Mouse (Mus musculus): Measurements from ENCODE around the gene Patj.
"Not testable (repeated sequence)": the region's sequence is repeated elsewhere in the genome, so short reads cannot be mapped to it uniquely, and the experiment has no call there.

Gene Patj

DNA sequence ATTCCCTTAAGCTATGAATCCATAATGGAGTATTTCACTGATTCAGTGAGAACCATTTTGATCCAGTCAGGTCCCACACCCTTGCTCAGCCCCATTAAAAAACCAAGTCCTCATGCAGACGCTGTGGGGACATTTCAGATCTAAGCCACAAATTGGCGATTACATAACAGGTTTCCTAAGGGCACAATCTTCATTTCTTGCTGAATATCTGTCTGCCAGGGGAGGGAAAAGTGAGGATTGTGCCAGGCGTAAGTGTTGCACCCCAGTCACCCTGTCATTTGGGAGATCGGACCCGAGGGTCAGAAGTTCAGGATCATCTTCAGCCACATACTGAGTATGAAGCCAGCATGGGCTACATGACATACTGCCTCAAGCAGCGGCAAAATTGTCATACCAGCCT, 171.2 kb downstream of the Patj start:
- in situ Hi-C loops (cut with MboI, MseI) = loop anchor here (5.0 kb wide), 1 partner anchor 116 kb away; no protein-coding TSS in a partner anchor

DNA sequence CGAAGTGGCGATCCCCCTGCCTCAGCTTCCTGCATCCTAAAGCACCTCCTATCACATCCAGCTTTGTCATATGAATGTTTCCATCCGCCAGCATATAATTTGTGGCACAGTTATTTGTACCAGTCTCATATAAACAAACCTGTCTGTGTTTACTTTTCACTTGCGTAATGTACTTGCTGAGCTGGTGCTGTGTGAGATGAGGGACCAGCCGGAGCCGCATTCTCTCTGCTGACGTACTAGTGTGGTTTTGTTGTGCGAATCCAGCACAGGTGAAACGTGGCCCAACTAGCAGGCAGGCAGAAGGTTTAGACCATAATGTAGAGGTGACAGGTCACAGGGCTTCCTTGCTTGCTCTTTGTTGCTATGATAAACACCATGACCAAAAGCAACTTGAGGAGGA, 171.9 kb downstream of the Patj start:
- in situ Hi-C loops (cut with MboI, MseI) = loop anchor here (5.0 kb wide), 1 partner anchor 115 kb away; no protein-coding TSS in a partner anchor

DNA sequence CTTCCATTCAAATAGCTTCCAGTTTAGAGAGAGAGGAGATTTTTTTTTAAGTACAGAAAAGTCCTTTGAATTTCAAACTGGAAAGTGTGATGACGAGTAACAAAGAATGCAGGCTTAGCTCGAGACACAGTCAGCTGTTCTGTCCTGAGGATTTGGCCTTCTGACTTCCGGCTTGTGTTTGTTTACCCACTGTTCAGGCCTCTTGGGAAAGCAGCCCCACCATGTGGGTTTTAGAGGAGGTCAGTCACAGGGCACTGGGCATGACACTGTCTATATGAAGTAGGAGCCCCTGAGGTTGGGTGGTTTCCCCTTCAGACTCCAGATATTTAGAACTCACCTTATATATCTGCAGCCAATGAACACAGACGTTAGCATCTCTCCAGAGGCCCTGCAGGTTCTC, 174.3 kb downstream of the Patj start:
- in situ Hi-C loops (cut with MboI, MseI) = loop anchor here (5.0 kb wide), 1 partner anchor 112 kb away; no protein-coding TSS in a partner anchor

DNA sequence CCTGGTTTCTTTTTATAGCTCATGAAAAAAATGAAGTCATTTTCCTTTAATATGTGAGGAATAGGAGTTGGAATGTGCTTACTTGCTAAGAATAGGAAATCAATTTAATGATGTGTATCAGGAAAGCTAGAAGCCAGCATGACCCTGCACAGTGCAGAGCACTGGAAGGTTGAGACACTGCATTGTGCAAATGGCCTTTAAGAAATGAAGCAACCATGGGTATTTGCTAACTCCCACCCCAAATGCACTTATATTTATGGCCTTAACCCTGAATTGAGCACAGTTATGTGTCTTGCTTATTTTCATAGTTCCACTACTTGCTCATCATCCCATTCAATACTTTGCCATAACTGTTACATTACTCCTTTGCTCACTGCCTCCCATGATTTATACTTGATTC, 181.7 kb downstream of the Patj start:
- in situ Hi-C loops (cut with MboI, MseI) = loop anchor here (25.0 kb wide), 1 partner anchor 610 kb away; the partner anchor contains the start of gene Atg4c

DNA sequence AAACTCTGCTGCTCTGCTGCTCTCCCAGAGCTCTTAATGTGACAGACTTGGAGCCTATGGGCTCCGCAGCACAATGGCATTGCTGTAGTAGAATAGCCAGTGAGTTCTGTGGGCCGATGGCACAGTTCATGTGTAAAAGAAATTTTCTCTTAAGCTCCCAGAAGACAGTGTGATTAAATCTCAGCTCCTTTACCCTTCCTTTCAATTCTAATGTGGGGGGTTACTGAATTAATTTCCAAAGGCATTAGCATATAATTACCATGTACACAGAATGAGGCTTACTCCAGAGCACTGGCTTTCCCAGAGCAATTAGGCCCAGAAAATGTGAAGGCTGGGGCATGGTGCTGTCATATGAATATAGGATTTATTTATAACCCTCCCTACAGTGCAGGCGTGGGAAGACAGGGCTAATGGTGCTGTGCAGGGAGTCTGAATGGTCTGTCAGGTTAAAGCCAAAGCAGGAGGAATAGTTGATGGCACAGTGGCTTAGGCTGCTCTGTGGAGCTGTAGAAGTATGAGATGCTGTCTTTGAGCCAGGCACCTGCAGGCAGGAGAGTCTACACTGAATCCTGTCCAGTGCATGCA, 182.5 kb downstream of the Patj start:
- in situ Hi-C loops (cut with MboI, MseI) = loop anchor here (25.0 kb wide), 1 partner anchor 609 kb away; the partner anchor contains the start of gene Atg4c

DNA sequence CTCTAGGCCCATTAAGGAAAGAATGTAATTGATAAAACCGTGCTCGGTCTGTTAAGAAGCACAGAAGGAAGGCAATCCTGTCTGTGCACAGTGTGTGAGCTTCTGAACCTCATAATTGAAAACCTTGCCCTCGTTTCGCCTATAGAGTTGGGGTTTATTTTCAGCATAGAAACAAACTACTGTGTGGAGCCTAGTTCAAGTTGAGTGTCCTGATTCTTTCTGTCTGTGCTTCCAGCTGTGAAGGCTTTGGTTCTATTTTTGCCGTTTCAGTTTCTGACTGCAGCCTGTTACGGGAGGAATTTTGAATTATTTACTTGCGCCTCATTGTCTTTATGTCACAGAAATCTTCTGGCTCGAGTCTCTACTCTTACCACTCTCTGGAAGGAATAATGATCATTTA, 185.9 kb downstream of the Patj start:
- in situ Hi-C loops (cut with MboI, MseI) = loop anchor here (25.0 kb wide), 1 partner anchor 606 kb away; the partner anchor contains the start of gene Atg4c

DNA sequence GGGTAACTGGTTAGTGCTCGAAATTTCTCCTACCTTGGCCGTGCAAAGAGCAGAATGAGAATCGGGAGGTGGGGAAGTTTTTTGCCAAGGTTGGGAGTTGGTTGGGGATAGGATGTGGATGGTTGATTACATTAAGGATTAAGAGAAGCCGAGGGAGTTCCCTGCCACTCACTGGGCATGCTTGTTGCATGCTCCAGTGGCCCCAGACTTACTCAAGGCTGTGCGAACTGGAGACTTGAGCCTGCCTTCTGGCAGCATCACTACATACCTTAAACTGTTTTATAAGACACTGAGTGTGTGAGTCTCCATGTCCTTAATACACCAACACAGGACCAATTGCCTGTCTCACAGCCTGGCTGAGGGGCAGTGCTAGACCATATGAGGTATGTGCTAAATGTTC, 188.4 kb downstream of the Patj start:
- in situ Hi-C loops (cut with MboI, MseI) = loop anchor here (25.0 kb wide), 1 partner anchor 603 kb away; the partner anchor contains the start of gene Atg4c

DNA sequence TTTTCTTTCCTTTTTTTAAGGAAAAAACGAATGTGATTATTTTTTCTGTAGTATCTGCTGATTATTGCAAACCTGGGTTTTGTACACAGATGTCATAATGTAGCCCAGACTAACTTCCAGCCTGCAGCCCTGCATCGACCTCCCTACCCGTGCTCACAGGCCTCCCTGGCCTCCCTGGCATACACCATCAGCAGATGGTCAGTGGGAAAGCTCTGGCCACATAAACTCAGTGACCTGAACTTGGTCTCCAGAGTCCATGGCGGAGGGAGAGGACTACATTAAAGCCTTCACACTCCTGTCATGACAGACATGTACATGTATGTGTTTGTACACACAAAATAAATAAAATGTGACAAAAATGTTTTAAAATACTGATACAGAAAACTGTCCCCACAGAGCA, 190.7 kb downstream of the Patj start:
- in situ Hi-C loops (cut with MboI, MseI) = loop anchor here (25.0 kb wide), 1 partner anchor 601 kb away; the partner anchor contains the start of gene Atg4c

DNA sequence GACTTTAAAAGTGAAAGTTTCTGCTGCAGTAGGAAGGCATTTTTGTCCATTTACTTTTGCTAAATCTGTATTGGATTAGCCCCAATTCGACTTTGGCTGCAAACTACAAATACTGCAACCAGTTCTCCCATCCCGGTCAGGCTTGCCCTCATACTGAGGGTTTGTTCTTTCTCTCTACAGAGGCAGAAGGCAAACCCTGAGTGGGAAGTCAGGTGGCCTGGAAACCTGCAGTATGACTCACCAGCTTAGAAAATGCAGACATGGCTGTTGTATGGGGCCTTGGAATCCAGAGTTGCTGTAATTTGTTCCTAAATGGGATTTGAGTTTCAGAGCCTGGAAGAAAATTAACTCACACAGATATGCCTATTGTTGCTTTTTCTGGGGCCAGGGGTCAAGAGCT, 192.1 kb downstream of the Patj start:
- in situ Hi-C loops (cut with MboI, MseI) = loop anchor here (25.0 kb wide), 1 partner anchor 600 kb away; the partner anchor contains the start of gene Atg4c

DNA sequence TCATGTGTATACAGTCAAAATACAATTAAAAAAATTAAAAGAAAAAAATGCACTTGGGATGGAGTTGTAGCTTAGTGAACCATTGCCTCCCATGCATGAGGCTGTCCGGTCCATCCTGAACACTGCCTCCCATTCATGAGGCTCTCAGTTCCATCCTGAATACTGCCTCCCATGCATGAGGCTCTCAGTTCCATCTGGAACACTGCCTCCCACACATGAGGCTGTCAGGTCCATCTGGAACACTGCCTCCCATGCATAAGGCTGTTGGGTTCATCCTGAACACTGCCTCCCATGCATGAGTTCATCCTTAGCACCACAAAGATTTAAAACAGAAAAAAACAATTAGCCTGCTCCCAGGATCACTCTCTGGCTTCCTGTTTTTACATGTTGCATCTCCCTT, 198.4 kb downstream of the Patj start:
- in situ Hi-C loops (cut with MboI, MseI) = loop anchor here (25.0 kb wide), 1 partner anchor 593 kb away; the partner anchor contains the start of gene Atg4c

DNA sequence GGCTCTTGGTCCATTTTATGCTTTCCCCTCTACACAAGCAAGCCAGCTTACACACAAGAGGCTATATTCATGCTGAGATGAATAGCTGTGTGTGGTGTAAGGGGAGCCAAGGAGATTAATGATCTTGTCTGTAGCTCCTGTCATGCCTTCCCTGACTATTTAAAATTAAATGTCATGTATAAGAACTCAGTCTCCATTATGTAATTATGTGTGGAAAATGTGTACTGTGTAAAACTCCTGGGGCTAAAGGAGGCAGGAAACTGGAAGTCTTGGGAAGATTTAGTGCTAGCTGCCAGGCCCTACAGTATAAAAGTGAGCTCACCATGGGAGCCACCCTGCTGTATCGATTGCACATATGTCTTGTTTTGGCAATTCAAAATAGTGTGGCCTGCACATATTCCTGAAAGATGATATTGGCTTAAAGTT, 203.0 kb downstream of the Patj start:
- in situ Hi-C loops (cut with MboI, MseI) = loop anchor here (25.0 kb wide), 1 partner anchor 589 kb away; the partner anchor contains the start of gene Atg4c

DNA sequence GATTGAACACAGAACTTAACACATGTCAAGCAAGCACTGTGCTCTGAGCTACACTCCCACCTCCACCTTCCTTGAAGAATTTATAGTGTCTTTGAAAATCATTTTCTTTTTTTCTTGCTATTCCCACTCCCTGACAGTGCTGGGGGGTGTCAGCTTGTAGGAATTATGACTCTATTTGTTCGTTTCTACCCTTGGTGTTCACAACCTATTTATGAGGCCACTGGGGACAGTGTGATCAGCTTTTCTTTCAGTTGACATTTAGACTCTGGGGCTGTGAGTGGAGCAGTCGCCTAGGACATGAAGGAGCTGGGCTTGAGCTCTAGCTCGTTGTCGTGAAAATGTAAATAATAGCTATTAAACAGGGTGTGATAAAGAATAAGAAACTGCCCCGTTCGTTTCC, 203.8 kb downstream of the Patj start:
- in situ Hi-C loops (cut with MboI, MseI) = loop anchor here (25.0 kb wide), 1 partner anchor 588 kb away; the partner anchor contains the start of gene Atg4c

DNA sequence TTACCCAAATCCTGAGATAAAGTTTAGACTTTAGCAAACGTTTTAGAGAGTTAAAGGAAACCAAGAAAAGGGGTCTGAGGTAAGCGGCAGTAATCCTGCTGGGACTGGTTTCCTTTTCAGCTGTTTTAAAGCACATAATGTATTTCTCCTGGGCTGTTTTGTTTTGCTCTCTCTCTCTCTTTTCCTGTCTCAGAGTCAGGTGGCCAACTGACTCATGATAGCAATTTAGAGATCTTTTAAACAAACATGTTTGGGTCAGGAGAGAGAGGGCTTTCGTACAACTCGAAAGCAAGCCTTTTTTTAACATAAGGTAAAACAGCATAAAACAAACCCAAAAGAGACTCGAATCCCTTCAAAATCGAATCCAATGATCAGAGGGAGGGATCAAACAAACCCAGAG, 207.5 kb downstream of the Patj start:
- in situ Hi-C loops (cut with MboI, MseI) = no loop called here

DNA sequence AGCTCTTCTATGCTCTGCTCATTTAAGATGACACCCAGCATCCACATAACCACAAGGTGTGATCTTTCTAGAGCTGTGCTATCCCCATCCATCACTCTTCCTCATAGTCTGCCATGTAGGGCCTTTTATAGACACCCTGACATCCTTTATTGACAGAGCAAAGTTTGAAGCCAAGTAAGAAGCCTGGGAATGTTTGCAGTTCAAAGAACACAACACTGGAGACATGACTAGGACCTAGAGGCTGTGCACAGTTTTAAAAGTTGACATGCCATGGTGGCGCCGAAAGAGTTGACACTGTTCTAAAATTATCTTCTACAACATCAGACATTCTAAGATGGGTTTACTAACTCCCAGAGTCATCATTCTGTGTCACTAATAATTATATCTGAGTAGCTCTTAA, 214.9 kb downstream of the Patj start:
- in situ Hi-C loops (cut with MboI, MseI) = no loop called here

DNA sequence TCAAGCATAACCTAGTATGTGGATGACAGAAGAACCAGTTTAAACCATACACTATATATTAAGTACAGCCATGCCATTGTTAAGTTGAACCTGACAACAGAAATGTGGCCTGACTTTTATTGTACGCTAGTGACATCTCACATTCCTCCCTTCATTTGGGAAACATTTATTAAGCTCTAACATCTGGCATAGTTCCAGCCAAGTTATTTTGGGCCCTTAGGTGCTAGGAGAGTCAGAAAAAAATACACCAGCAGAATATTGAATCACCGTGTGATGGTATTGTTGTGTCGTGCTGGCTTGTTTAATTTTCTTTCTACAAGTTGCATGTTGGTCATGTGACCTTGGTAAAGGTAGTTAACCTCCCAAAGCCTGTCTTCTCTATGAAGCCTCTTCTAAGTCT, 218.8 kb downstream of the Patj start:
- in situ Hi-C loops (cut with MboI, MseI) = no loop called here

DNA sequence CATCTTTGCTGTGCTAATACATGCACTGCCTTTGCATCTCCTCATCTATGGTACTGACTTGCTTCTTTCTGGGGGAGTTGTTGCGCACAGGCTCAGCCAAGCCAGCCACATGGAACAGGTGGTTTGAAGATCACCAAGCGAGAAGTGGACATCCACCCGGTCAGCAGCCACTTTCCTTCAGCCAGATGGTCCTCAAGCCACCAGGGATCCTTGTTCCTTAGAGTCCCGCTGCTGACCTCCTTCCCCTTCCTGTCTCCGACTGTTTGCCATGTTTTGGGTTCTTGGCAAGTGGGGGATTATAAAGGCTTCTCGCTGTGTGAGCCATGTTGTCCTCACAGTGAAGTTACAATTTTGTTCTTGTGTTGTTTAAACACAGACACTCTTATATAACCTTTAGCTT, 223.6 kb downstream of the Patj start:
- in situ Hi-C loops (cut with MboI, MseI) = no loop called here

DNA sequence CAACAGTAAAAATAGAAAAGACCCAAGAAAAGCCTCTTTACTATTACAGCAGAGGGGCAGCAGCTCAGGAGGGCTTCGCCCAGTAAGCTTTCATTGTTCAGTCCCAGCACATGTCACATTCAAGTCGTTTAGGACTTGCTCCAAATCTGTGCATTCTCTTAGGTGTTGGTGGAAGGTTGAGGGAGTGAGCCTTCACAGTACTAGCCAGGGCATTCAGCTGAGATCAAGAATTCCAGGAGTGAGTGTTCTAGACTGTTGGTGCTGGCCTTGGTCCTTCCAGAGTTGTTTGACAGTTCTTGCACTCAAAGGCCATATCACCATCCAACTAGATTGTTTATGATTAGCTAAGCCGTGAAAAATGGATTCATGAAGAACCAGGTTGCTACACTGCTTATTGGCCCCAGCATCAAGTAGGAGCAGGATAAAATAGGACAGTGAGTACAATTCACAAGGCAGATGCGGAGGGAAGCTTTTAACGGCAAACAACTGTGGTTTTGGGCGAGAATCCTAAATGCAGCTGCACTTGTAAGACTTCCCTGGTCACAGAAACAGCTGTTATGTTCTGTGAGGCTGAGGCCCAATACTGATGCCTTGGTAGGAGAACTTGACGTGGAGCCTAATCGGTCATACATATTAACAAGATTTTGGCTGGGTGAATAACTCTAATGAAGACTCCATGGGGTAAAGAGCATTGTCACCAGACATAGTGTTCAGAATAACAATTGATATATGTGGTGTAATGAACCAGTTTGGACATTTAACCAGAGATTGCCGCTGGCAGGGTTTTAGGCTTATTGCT, 225.6 kb downstream of the Patj start:
- in situ Hi-C loops (cut with MboI, MseI) = no loop called here

DNA sequence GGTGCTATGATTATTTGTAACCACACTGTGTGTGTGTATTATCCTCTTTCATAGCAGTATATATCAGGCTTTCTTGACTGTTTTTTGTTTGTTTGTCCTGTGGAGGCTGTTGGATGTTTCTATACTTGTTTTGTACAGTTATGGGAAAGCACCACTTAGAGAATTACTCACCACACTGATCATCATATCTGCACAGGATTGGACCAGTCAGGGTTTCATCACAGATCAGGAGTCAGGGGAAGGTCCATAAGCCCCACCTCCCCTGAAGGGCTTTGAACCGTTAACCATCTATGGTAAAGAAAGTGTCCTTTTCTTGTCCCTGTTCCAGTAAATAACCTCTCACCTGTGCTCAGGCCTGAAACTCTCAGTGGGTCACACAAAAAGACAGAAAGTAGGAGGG, 226.6 kb downstream of the Patj start:
- in situ Hi-C loops (cut with MboI, MseI) = no loop called here

DNA sequence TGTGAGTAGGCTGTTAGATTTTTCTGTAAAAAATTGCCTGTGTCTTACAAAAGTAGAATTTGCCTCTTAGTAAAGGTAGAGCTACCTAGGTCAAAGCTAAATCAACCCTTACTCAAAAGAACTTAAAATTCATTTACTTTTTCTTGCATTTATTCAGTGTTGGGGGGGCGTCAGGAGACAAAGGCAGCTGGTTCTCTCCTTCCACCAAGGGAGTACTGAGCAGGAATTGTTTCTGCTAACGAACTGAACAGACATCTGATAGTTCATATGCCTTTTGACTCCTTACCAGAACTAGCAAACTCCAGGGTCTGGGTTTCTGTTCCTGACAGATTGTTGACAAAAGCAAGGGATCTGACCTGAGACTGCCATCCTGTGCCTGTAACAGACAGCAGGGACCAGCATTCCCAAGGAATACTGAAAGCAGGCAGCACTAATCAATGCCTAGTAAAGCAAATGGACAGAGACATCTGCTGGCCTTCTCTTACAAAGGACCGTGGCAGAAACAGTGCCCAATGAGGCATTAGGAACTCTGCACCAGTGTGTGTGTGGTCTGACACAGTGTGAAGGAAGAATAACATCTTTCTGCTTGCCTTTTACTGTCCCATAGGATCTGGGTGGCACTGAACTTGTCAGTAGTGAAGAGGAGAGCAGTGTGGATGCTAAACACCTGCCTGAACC, 227.6 kb downstream of the Patj start:
- in situ Hi-C loops (cut with MboI, MseI) = no loop called here

DNA sequence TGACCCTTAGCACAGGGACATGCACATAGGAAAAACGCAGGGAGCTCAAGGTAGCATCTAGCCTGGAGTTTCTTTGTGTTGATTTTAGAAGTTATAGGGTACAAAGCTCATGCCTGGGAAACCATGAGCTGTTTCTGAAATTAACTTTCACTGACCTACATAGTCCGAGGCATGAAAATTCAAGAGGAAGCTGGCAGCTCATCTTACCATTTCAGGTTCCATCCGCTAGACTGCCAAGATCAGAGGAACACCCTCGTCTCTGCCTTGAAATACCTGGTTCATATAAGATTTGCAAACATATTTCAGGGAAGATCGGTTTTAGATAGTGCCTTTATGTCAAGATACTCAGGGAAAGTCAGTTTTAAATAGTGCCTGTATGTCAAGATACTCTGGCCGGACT, 232.7 kb downstream of the Patj start:
- in situ Hi-C loops (cut with MboI, MseI) = no loop called here

DNA sequence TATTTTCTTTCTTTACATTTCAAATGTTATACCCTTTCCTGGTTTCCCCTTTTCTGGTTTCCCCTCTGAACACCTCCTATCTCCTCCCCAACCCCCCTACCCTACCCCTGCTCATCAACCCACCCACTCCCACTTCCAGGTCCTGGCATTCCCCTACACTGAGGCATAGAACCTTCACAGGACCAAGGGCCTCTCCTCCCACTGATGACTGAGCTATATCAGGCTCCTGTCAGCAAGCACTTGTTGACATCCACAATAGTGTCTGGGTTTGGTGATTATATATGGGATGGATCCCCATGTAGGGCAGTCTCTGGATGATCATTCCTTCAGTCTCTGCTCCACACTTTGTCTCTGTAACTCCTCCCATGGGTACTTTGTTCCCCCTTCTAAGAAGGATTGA, 233.6 kb downstream of the Patj start:
- in situ Hi-C loops (cut with MboI, MseI) = not testable (repeated sequence)

Data from T-helper 1 cell (primary cell).